Mouse (Mus musculus) midbrain, embryonic 16.5 days (tissue): Measurements from ENCODE around the gene Slc35c1. TPM values are rescaled to one million over a fixed set of nuclear protein-coding genes. Genes with fewer than 3 reads are reported as not detected.

Source experiments
- ATAC-seq: fragments of 200-750 bp; cut with Nextera tagmentation; 2 replicates; pipeline ENCODE4 v1.8.0; 2017; ENCODE audit warnings: moderate TSS enrichment
- H3K27ac ChIP-seq: fragments of 300-500 bp; sonication (generic); 2 replicates; pipeline ENCODE4 v1.5.1; 2014; ENCODE audit warnings: mild to moderate bottlenecking, low read length, mixed read lengths
- H3K27me3 ChIP-seq: fragments of 300-500 bp; sonication (generic); 2 replicates; pipeline ENCODE4 v1.6.1; 2014; ENCODE audit warnings: low read depth, low read length, mixed read lengths; ENCODE audit not compliant: control insufficient read depth, insufficient read depth
- H3K36me3 ChIP-seq: fragments of 300-500 bp; sonication (generic); 2 replicates; pipeline ENCODE4 v1.6.1; 2014; ENCODE audit warnings: mild to moderate bottlenecking, low read length, moderate library complexity, mixed read lengths; ENCODE audit not compliant: control insufficient read depth, insufficient read depth
- H3K4me1 ChIP-seq: fragments of 300-500 bp; sonication (generic); 2 replicates; pipeline ENCODE4 v1.6.1; 2014; ENCODE audit warnings: mild to moderate bottlenecking, low read length, mixed read lengths; ENCODE audit not compliant: control insufficient read depth, insufficient read depth
- H3K4me2 ChIP-seq: fragments of 300-500 bp; sonication (generic); 2 replicates; pipeline ENCODE4 v1.6.1; 2014; ENCODE audit warnings: mild to moderate bottlenecking, low read length, mixed read lengths
- H3K4me3 ChIP-seq: fragments of 300-500 bp; sonication (generic); 2 replicates; pipeline ENCODE4 v1.5.1; 2014; ENCODE audit warnings: low read depth, mild to moderate bottlenecking, low read length, moderate library complexity, mixed read lengths
- H3K9ac ChIP-seq: fragments of 300-500 bp; sonication (generic); 2 replicates; pipeline ENCODE4 v1.6.1; 2014; ENCODE audit warnings: low read depth, low read length, mixed read lengths
- H3K9me3 ChIP-seq: fragments of 300-500 bp; sonication (generic); replicated peaks from 2 replicates; pipeline ENCODE4 v1.6.1; 2014; ENCODE audit warnings: mild to moderate bottlenecking, low read length, mixed read lengths; ENCODE audit not compliant: control insufficient read depth, poor library complexity, severe bottlenecking
- WGBS: fragments of 180-500 bp; shearing (Covaris S2); extraction: QIAGEN DNeasy Blood & Tissue Kit; methylation state at CpG from one replicate; pipeline ENCODE4 v1.1.7; 2014; 5-methylcytosine and 5-hydroxymethylcytosine counted together
- polyA plus RNA-seq: library from polyadenylated mRNA; unstranded; fragments of >200 nt; fragmentation: Nextera tagmentation; extraction: Ambion mirVana; gene quantifications from 2 replicates; pipeline ENCODE4 v1.2.1, GENCODE M21; 2015

Slc35c1 gene
- polyA plus RNA-seq, 1 experiment from 2014 or later: 17.9 TPM

DNA sequence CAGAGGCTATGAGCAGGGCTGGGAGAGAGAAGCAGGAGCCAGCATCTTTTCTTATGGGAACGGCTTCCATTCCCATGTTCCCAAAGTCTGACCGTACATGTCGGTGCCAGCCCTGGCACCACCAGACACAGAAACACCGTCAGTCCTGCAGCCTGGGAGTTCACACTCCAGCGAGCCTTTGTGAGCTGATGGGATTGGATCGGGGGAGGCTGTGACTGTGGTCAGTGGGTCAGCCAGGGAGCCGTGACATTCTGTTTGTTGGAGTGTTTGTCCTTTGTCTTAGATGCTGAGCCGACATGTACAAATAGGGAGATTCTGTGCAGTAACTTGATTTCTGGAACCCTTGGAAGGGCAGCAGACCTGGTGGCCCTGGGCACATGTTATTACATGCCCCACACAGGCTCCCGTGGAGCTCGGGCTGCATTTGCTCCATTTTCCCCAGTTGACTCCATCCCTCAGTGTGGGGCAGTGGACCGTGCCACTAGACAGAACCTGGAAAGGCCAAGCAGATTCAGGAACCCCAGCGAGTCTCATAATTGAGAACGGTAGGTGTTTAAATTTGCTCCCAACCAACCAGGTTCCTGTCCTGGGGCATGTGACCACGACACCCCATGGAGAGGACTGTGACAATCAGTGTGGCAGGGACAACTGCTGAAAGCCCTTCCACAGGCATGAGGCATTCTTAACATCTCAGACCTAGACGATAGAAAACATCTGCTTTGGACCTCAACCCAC lies 33.5 kb upstream of the Slc35c1 start:
- H3K36me3 ChIP-seq: no peaks in the 10 kb centered on the region
- no peak overlapping the region for H3K4me3 ChIP-seq
- H3K9ac ChIP-seq: no peak overlapping the region
- H3K27me3 ChIP-seq: no peaks in the 10 kb centered on the region
- peaks cover 31% of the 10 kb centered on the region for H3K4me1 ChIP-seq
- H3K9me3 ChIP-seq: no peaks in the 10 kb centered on the region
- no peak overlapping the region for H3K27ac ChIP-seq
- WGBS: 36% methylated on average over 15 of the region's 15 CpGs
- no peak for ATAC-seq
- H3K4me2 ChIP-seq: no peak overlapping the region

DNA sequence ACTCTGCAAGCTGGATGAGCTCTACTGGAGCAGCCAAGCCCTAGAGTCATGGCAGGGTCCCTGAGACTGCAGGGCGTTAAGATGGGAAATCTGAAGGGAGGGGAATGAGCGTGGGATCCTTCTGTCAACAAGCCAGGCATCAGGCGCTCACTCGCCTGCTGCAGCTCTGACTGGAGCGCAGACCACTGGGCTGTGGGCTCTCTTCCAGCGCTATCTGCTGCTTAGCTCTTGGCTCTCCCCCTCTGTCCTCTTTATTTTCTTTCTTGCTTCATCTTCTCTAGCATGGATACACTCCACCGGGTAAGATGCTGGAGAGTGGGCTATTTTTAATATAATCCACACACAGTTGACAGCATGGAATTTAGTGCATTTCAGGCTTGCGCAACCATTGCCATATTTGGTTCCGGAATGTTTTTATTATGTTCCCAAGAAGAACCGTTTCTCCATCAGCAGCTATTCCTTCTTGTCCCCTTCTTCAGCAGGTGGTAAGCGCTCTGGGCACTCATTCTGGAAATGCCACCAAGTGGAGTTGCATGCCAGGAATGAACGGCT lies 31.7 kb upstream of the Slc35c1 start:
- Histone ChIP-seq H3K4me3 (no peak overlapping the region), H3K27me3 (no peaks in the 10 kb centered on the region), H3K9ac (no peak overlapping the region), H3K4me2 (no peak overlapping the region), H3K9me3 (no peaks in the 10 kb centered on the region), H3K4me1 (peaks cover 23% of the 10 kb centered on the region), H3K36me3 (no peaks in the 10 kb centered on the region), H3K27ac (no peak overlapping the region)
- 62% methylated on average over 12 of the region's 12 CpGs for WGBS
- ATAC-seq: no peak

DNA sequence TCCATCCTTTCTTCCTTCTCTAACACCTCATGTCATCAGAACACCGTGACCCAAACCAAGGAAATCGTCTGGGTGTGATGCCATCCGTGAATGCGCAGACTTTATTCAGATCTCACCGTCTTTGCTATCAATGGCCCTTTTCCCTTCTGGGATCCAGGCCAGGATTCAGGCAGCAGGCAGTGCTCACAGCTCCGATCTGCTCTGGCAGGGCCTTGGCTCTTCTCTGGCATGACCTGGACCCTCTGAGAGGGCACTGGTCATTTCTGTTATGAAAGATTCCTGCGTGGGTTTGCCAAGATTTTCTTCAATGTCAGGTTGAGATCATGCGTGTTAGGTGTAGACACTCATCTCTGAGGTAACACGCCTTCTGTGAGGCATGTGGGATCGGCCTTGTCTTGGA lies 30.2 kb upstream of the Slc35c1 start:
- WGBS: 79% methylated on average over 10 of the region's 10 CpGs
- Histone ChIP-seq H3K9me3 (no peaks in the 10 kb centered on the region), H3K4me2 (no peak overlapping the region), H3K9ac (no peak overlapping the region), H3K27ac (no peak overlapping the region), H3K4me3 (no peak overlapping the region), H3K4me1 (peaks cover 12% of the 10 kb centered on the region; the same call in 1 of the 2 replicates), H3K36me3 (no peaks in the 10 kb centered on the region), H3K27me3 (no peaks in the 10 kb centered on the region)
- ATAC-seq: no peak

DNA sequence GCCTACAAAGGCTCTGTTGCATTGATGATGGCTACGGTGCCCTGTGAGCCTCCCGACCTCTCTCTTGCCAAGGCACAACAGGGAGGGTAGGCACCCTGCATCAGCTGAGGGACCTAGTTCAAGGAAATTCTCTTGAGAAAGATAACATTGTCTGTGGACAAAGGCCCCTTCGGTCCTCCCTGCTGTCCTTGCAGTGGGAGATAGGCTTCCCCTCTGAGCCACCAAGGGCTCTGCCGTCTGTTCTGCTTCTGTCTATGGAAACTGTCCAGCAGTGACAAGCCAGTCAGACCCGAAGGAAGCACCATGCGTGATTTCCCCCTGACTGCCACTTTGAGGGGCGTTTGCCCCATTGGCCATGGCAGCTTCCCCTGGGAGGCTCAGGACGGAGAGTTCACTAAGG lies 27.5 kb upstream of the Slc35c1 start:
- WGBS: 78% methylated on average over 8 of the region's 8 CpGs
- H3K4me3 ChIP-seq: no peak overlapping the region
- no peaks in the 10 kb centered on the region for H3K9me3 ChIP-seq
- no peaks in the 10 kb centered on the region for H3K4me1 ChIP-seq
- H3K36me3 ChIP-seq: no peaks in the 10 kb centered on the region
- H3K27me3 ChIP-seq: peaks cover 12% of the 10 kb centered on the region
- no peak for ATAC-seq
- no peak overlapping the region for H3K9ac ChIP-seq
- H3K27ac ChIP-seq: no peak overlapping the region
- H3K4me2 ChIP-seq: no peak overlapping the region

DNA sequence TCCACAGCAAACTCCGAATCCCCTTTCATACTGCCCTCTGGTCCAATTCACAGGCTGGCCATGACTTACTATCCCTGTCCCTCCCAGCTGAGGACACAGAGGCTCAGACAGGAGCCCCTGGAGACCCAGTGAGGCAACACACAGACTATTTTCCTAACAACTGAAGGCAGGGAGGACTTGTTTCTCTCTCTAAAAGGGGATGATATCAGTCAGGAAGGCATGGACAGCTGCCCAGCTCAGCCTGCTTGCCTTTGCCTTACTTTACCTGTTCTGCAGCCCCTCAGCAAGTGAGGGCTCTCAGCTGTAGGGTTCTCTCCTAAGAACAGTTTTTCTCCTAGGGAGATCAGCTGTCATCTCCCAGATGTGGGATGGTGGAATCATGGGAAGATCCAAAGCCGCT lies 26.6 kb upstream of the Slc35c1 start:
- H3K4me3 ChIP-seq: no peak overlapping the region
- no peak overlapping the region for H3K27ac ChIP-seq
- H3K27me3 ChIP-seq: peaks cover 12% of the 10 kb centered on the region
- no peak overlapping the region for H3K9ac ChIP-seq
- no peak overlapping the region for H3K4me2 ChIP-seq
- 64% methylated on average over 2 of the region's 2 CpGs for WGBS
- no peaks in the 10 kb centered on the region for H3K9me3 ChIP-seq
- ATAC-seq: no peak
- no peaks in the 10 kb centered on the region for H3K36me3 ChIP-seq
- H3K4me1 ChIP-seq: no peaks in the 10 kb centered on the region

DNA sequence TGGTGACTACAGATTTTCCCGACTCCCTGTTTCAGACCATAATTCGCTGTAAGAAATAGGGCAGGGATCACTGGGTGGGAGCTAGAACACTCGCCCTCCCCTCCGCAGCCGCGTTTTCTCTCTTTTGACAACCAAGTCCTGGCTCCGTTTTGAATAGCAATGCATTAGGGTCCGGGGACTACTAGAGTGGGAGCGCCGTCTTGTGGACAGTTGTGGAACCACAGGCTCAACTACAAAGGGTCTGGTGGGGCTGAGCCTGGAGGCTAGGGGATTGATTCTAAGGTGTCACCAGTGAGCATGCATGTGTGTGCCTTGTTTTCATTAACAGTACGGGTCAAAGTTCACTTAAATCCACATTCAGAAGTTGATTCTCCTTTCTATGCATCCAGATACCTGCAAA lies 26.1 kb upstream of the Slc35c1 start:
- Histone ChIP-seq H3K4me1 (no peaks in the 10 kb centered on the region), H3K4me3 (no peak overlapping the region), H3K9me3 (no peaks in the 10 kb centered on the region), H3K36me3 (no peaks in the 10 kb centered on the region), H3K4me2 (peak overlapping the region; percentile 24; the same call in 1 of the 2 replicates), H3K27me3 (peaks cover 12% of the 10 kb centered on the region), H3K27ac (no peak overlapping the region), H3K9ac (no peak overlapping the region)
- WGBS: 1% methylated on average over 11 of the region's 11 CpGs
- ATAC-seq: peak; percentile 66; the same call in 1 of the 2 replicates

DNA sequence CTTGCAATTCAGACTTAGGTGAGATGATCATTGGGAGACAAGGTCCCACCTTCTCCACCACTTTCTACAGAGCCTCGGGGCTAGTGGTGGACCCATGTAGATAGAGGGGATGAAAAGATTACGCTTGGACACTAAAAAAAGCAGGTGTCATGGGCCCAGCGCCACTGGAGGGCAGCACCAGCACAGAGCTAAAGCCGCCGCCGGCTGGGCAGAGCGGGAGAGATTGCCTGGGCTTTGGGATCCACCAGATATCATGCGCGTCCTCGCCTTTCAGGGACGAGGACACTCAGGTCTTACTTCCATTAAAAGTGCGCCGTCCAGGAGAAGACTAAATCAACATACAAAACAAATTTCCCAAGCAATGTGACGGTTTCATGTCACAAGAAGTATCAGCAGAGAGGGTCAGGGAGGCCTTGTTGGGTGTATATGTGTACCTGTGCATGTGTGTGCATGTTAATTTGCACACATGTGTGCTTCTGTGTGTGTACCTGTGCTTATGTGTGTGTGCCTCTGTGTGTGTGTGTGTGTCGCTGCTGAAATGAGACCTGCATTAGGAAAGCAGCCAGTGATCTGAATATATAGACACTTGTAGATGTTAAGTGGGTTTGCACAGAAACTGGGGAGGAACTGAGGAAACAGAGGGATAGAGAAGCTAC lies 25.4 kb upstream of the Slc35c1 start:
- Histone ChIP-seq H3K4me3 (no peak overlapping the region), H3K9me3 (no peaks in the 10 kb centered on the region), H3K36me3 (no peaks in the 10 kb centered on the region), H3K4me1 (no peaks in the 10 kb centered on the region), H3K27ac (no peak overlapping the region), H3K27me3 (peaks cover 12% of the 10 kb centered on the region), H3K4me2 (no peak overlapping the region), H3K9ac (no peak overlapping the region)
- peak; percentile 66 for ATAC-seq
- 5% methylated on average over 15 of the region's 15 CpGs for WGBS

DNA sequence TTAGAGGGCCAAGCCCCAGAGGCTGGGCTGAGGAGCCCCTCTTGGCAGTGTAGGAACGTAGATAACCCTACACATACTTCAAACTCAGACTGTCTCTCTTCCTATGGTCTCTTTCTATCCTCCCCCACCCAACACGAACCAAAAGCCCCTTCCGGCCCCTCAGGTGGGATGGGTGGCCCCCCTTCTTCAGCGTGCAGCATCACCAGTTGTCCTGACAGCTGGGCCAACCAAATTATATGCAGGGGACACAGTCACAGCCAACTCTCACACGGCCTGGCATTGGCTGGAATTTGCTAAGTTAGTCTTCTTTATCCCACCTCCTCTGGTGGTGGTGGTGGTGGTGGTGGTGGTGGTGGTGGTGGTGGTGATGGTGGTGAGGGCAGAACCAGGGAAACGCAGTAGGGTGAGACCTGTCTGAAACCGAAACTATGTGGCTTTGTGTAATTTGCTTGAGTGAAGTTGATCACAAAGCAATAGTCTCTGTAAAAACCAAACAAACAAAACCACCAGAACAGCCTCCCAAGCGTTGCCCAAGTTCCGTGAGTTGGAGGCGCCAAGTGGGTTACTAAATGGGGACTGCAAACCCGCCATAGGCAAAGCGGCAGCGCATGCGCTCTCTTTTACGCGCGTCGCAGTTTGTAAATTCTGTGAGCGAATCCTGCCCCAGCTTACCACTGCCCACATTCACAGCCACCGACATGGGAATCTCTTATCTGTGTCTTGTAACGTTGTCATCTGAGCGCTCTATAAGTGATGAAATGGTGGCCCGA lies 24.1 kb upstream of the Slc35c1 start:
- ATAC-seq: no peak
- H3K27ac ChIP-seq: no peak overlapping the region
- WGBS: 42% methylated on average over 23 of the region's 23 CpGs
- peaks cover 12% of the 10 kb centered on the region for H3K27me3 ChIP-seq
- no peak overlapping the region for H3K9ac ChIP-seq
- H3K4me3 ChIP-seq: peak overlapping the region; percentile 10; the same call in 1 of the 2 replicates
- no peaks in the 10 kb centered on the region for H3K4me1 ChIP-seq
- peak overlapping the region; percentile 47 for H3K4me2 ChIP-seq
- H3K9me3 ChIP-seq: no peaks in the 10 kb centered on the region
- no peaks in the 10 kb centered on the region for H3K36me3 ChIP-seq
